Comparison of ENCODE assay signal across 11 mouse cellular contexts in genomic region chr2:35445610-35446009, GRCm38 (mm10). TPM values are rescaled to one million over a fixed set of nuclear protein-coding genes. Genes with fewer than 3 reads are reported as not detected.
A peak's percentile ranks its signal among the peaks of the same experiment; 100 is the strongest.
DNase-seq lines count a peak whose midpoint lies in the region; ATAC-seq and TF ChIP-seq lines count a peak whose summit lies in the region.
"Had no signal": no experiment of that assay in that cellular context is flagged by ENCODE, and none has a peak within 500 bp of the region (broad histone marks: within the 10 kb centered on the region; RNA-seq: fewer than 3 reads in every experiment).

No protein-coding gene starts in this region.

- H3K4me2 ChIP-seq in lung, embryonic 16.5 days (ENCODE audit: low read depth, low read length), result no peak overlapping the region
- H3K4me2 ChIP-seq in embryonic facial prominence, embryonic 14.5 days (ENCODE audit: low read depth, low read length), result 0 out of 2 replicates have a peak overlapping the region, but pooled peaks have one; percentile 16

- no peak for TF ChIP-seq CTCF in small intestine, adult 2 months (IDR thresholded peaks at IDR 0.05; ENCODE audit: extremely low read depth, insufficient read length, insufficient replicate concordance, low read depth, low read length)

- DNase-seq in heart, embryonic 10.5 days (ENCODE audit: low spot score), result no peak
- no peak for DNase-seq in heart, adult 9 months (ENCODE audit: low spot score in 2 of 2)
- DNase-seq in lung, postnatal 14 days, result no peak
- peak; percentile 69 for DNase-seq in embryonic facial prominence, embryonic 14.5 days (ENCODE audit: low spot score)
- no peak for DNase-seq in Muller cell, postnatal 12 days (ENCODE audit: inconsistent ontology term)
- no peak for DNase-seq in frontal cortex, postnatal 25 days (ENCODE audit: low spot score in 2 of 2)
- DNase-seq: adrenal gland, postnatal 25 days; right cerebral cortex, postnatal 4 days had no signal

- peaks cover 77% of the 10 kb centered on the region for H3K4me1 ChIP-seq in heart, embryonic 10.5 days
- H3K4me1 ChIP-seq in lung, embryonic 16.5 days (replicated peaks; ENCODE audit: control insufficient read depth, insufficient read depth, low read length), result peaks cover 40% of the 10 kb centered on the region
- peaks cover 49% of the 10 kb centered on the region for H3K4me1 ChIP-seq in embryonic facial prominence, embryonic 14.5 days (ENCODE audit: control insufficient read depth, insufficient read depth, low read length)
- peaks cover 11% of the 10 kb centered on the region for H3K4me1 ChIP-seq in small intestine, adult 2 months (ENCODE audit: control insufficient read depth, insufficient read depth, insufficient read length, low read length)

- H3K27ac ChIP-seq in heart, embryonic 10.5 days, result peak overlapping the region; percentile 53
- peak overlapping the region; percentile 79; the same call in 1 of the 2 replicates for H3K27ac ChIP-seq in lung, embryonic 16.5 days (ENCODE audit: low read length)
- peak overlapping the region; percentile 59; the same call in 1 of the 2 replicates for H3K27ac ChIP-seq in embryonic facial prominence, embryonic 14.5 days (replicated peaks; ENCODE audit: low read depth, low read length)
- peak overlapping the region; percentile 52; the same call in 1 of the 2 replicates for H3K27ac ChIP-seq in small intestine, adult 2 months (ENCODE audit: insufficient read depth, low read depth, low read length)

- H3K9me3 ChIP-seq in heart, embryonic 10.5 days, result no peaks in the 10 kb centered on the region
- H3K9me3 ChIP-seq in lung, embryonic 16.5 days (ENCODE audit: control insufficient read depth, low read length), result no peaks in the 10 kb centered on the region
- H3K9me3 ChIP-seq in embryonic facial prominence, embryonic 14.5 days (ENCODE audit: control insufficient read depth, low read length), result no peaks in the 10 kb centered on the region

- no peak for ATAC-seq in lung, embryonic 16.5 days (ENCODE audit: low read depth)
- no peak for ATAC-seq in embryonic facial prominence, embryonic 14.5 days (ENCODE audit: low read depth)

- H3K9ac ChIP-seq in lung, embryonic 16.5 days (ENCODE audit: low read length), result no peak overlapping the region
- H3K9ac ChIP-seq in embryonic facial prominence, embryonic 14.5 days (ENCODE audit: low read depth, low read length), result no peak overlapping the region

- TF ChIP-seq POLR2A in small intestine, adult 2 months (IDR thresholded peaks at IDR 0.05; ENCODE audit: low read depth, low read length), result no peak

- peaks cover 4% of the 10 kb centered on the region; the same call in 1 of the 2 replicates for H3K36me3 ChIP-seq in heart, embryonic 10.5 days
- H3K36me3 ChIP-seq in lung, embryonic 16.5 days (ENCODE audit: control insufficient read depth, insufficient read depth, low read length), result no peaks in the 10 kb centered on the region
- no peaks in the 10 kb centered on the region for H3K36me3 ChIP-seq in embryonic facial prominence, embryonic 14.5 days (ENCODE audit: control insufficient read depth, insufficient read depth, low read length)
- H3K36me3 ChIP-seq in small intestine, adult 2 months (ENCODE audit: control insufficient read depth, insufficient read depth, low read length), result no peaks in the 10 kb centered on the region

- WGBS in heart, embryonic 10.5 days, result 69% methylated on average over 7 of the region's 7 CpGs
- WGBS in lung, embryonic 16.5 days, result 53% methylated on average over 7 of the region's 7 CpGs
- WGBS in embryonic facial prominence, embryonic 14.5 days, result 65% methylated on average over 7 of the region's 7 CpGs
- WGBS in small intestine, adult 2 months, result 62% methylated on average over 7 of the region's 7 CpGs

- no peak overlapping the region for H3K4me3 ChIP-seq in heart, embryonic 10.5 days
- H3K4me3 ChIP-seq in lung, embryonic 16.5 days (ENCODE audit: low read length), result no peak overlapping the region
- H3K4me3 ChIP-seq in embryonic facial prominence, embryonic 14.5 days (ENCODE audit: low read depth, low read length), result no peak overlapping the region
- no peak overlapping the region for H3K4me3 ChIP-seq in small intestine, adult 2 months (ENCODE audit: low read depth, low read length)

- no peaks in the 10 kb centered on the region for H3K27me3 ChIP-seq in heart, embryonic 10.5 days (ENCODE audit: insufficient read depth, poor library complexity, severe bottlenecking)
- no peaks in the 10 kb centered on the region for H3K27me3 ChIP-seq in lung, embryonic 16.5 days (ENCODE audit: control insufficient read depth, insufficient read depth, low read depth, low read length)
- no peaks in the 10 kb centered on the region for H3K27me3 ChIP-seq in embryonic facial prominence, embryonic 14.5 days (replicated peaks; ENCODE audit: control insufficient read depth, insufficient read depth, low read length)
- H3K27me3 ChIP-seq in small intestine, adult 2 months (ENCODE audit: control insufficient read depth, insufficient read depth, low read length), result no peaks in the 10 kb centered on the region

RNA-seq across cellular contexts. Expression of gene Ggta1, which starts 17.4 kb away (rescaled TPM):
- polyA plus RNA-seq in heart, embryonic 10.5 days (2016; fragmentation: Nextera tagmentation; extraction: Ambion mirVana), result 30.4 and 51.3 TPM in 2 replicates
- polyA plus RNA-seq in lung, embryonic 16.5 days (2015; fragmentation: Nextera tagmentation; extraction: Ambion mirVana), result 21.6 and 21.9 TPM in 2 replicates
- 32.5 and 35.7 TPM in 2 replicates for polyA plus RNA-seq in embryonic facial prominence, embryonic 14.5 days (2014; fragmentation: Nextera tagmentation; extraction: Ambion mirVana)
- polyA plus RNA-seq in small intestine, adult 2 months (2012; rRNA removed), result 3.5 and 3.6 TPM in 2 replicates

RNA-seq across cellular contexts. Expression of gene 4930402F06Rik, which starts 48.6 kb away (rescaled TPM):
- not detected in 2 replicates for polyA plus RNA-seq in heart, embryonic 10.5 days (2016; fragmentation: Nextera tagmentation; extraction: Ambion mirVana)
- not detected in 2 replicates for polyA plus RNA-seq in lung, embryonic 16.5 days (2015; fragmentation: Nextera tagmentation; extraction: Ambion mirVana)
- not detected in 2 replicates for polyA plus RNA-seq in embryonic facial prominence, embryonic 14.5 days (2014; fragmentation: Nextera tagmentation; extraction: Ambion mirVana)
- not detected in 2 replicates for polyA plus RNA-seq in small intestine, adult 2 months (2012; rRNA removed)
- polyA plus RNA-seq: neural tube, embryonic 11.5 days had no signal
